Mouse (Mus musculus) left cerebral cortex, postnatal 10 days (tissue): ENCODE measurements around the gene Tnfaip2. TPM values are rescaled to one million over a fixed set of nuclear protein-coding genes. Genes with fewer than 3 reads are reported as not detected.

Experiments
- DNase-seq, 2 experiments: peaks; one replicate each; pipeline ENCODE4 v3.0.0; 2021 to 2022; ENCODE audit warnings: low spot score in 2 of 2, mixed read lengths in 1 of 2; ENCODE audit errors: extremely low spot score in 1 of 2
- intact Hi-C: fragments of 180-260 bp; cut with DNase I; formaldehyde crosslinking; loops from one replicate; pipeline ENCODE4 v1.15.1; 2025
- total RNA-seq, 2 experiments: library from RNA; stranded (reverse); gene quantifications; 2 replicates each; pipeline ENCODE4 v1.2.3; 2021

The Tnfaip2 gene
- under 1 TPM; 0.61 to 0.81 TPM for total RNA-seq

DNA sequence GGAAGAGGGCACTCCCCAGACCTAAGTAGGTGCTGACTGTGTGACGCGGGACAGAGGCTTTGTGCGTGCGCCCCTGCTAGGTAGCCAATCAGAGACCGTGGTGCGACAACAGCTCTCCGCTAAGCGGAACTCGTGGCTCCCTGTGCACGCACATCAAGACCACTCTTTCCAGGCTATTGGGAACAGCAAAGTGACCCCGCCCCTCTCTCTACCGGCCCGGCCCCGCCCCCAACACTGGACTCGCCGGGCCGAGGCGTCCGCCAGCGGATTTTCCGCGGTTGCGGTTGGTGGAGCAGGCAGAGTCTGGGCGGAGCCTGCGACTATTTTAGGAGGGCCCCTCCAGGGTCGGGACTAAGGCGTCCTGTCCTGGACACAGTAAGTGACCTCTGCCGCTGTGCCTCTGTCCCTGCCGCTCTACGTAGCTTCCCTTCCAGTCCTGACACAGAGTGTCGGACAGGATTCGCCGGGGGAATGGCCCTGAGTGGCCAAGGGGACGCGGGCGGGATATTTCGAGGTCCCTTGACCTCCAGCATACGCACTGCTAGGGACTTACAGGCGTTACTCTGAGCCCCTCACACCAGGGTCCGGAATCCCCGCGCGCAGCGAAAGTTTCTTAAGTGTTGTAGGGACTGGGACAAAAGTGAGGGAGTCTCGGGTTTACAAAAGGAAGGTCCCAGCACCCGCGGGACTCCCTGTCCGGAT, at the start of gene Tnfaip2:
TSS of gene Tnfaip2 (plus strand) at position 161 of the 702 bp plus-strand sequence.
- DNase-seq, result peak in 1 of 2 experiments; percentile 81
- intact Hi-C loops, result no loop called here

GRCm38 (mm10) chr12:111394008-111394407, 48.3 kb upstream of the Tnfaip2 start:
- DNase-seq, result no peak
- intact Hi-C loops, result no loop called here

DNA sequence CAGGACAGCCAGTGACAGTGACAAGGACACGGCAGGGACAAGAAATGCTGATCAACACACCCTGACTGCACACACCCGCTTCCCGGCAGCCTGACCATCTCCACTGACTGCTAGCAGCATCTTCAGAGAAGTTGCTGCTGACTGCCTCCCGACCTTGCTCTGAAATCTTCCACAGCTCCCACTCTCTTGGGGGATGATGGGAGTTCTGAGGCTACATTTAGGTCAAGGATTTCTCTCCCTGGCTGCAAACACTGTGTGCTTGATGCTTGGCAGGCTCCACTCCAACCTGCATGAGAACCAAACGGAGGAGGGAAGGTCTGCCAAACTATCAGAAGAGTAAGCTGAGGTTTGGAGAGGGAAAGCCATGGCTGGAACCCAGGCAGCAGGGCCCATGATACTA, 45.3 kb upstream of the Tnfaip2 start:
- intact Hi-C loops, result no loop called here
- DNase-seq, result no peak

DNA sequence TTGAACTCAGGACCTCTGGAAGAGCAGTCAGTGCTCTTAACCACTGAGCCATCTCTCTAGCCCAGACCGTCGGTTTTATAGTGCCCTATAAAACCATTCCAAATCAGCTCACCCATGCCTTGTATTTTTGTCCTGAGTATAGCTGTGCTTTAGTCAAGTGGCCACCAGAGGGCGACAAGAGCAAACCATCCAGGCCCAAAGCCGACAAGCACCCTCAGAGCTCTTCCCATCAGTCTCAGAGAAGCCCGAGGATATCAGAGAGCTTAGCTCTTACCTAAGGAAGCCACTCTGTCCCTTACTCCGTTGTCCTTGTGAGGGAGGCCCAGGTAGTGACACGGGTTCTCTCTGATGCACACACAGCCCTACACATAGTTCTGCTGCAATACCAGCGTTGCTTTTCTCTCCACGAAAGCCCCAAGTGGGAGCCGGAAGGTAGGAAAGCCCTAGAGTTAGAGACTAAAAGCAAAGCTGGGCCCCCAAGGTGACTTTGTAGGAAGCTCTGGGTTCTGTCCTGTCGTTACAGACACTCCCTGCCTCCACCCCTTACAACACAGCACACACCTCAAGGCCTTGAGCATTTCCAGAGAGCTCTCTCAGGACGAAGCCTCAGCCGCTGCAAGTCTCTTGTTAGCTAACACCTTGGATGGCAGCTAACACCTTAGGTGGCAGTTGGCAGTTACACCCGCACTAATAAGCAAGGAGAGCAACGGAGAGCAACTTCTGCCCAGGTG, 40.6 kb upstream of the Tnfaip2 start:
- peak; percentile 68 to 76 for DNase-seq
- intact Hi-C loops, result no loop called here

DNA sequence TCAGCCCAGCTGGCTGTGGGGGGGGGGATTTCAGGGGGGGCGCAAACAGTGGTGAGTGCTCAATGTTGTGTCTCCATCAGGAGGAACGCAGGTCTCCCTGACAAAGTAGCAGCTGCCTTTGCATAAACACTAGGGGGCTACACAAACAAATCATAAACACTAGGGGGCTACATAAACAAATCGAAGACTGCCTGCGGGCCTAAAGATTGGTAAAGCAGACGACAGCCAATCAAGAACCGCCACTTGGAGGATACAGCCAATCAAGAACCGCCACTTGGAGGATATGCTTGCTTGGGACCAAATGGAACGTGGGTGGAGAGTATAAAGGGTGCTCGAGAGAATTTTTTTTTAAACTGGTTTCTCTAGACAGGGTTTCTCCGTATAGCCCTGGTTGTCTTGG, 37.4 kb upstream of the Tnfaip2 start:
- intact Hi-C loops, result no loop called here
- DNase-seq, result no peak

DNA sequence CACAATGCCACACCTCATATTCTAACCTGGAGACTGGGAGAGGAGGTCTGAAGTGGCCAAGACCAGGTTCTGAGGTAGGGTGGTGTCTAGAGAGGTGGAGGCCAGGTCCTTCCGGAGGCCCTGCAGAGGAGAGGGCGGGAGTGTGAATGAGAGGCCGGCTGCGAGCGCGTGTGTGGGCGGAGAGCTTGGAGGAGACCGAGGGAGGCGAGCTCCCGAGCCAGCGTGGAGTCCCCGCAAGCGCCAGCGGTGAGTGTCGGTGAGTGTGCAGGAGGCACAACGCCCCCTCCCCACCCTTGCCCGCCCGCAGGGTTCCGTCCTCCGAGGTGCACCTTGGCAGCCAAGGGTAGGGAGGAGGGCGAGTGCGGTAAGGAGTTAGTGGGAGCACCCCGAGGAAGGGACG, 35.6 kb upstream of the Tnfaip2 start, which contains the start of gene Lbhd2:
TSS of gene Lbhd2 (plus strand) at position 188 of the 400 bp plus-strand sequence.
- peak in 1 of 2 experiments; percentile 62 for DNase-seq
- intact Hi-C loops, result no loop called here

DNA sequence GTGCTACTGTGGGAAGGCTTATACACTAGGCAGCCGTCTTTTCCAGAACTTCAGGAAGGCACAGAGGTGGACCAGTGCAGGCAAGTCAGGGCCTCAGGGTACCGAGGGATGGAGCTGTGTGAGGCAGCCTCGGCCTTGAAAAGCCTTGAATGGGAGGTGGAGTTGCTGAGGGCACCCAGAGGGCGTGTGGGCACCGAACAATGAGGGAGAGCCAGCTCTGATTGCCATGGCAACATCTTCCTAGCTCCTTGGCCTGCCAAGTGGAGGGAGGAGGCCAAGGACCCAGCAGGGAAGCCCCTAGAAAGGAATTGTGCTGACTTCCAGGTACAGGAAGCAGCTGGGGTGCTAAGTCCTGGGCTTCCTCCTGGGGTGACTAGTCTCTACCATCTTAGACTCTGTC, 32.7 kb upstream of the Tnfaip2 start:
- intact Hi-C loops, result no loop called here
- peak in 1 of 2 experiments; percentile 66 for DNase-seq

- DNase-seq, result no peak
- intact Hi-C loops, result no loop called here
These were observed 30.5 kb upstream of the Tnfaip2 start for GRCm38 (mm10) chr12:111411631-111412355.

GRCm38 (mm10) chr12:111412581-111413284, 29.5 kb upstream of the Tnfaip2 start:
- intact Hi-C loops, result no loop called here

DNA sequence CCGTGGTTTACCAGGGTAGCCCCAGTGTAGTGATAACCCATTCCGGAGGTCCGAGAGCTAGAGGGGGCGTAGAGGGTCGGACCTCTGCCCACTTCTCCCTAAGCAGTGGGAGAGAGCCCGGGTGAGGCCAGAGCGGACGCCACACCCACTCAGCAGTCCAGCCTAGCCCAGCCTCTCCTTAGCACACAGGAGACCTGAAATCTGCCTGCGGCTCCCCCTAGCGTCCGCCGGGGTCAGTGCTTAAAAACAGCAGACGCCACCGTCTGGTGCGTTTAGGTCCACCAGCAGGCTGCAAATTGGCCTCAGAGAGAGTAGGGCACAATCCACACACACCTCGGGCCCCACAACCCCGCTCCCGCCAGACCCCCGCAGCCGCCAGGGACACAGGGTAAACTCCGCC, 29.0 kb upstream of the Tnfaip2 start:
- DNase-seq, result peak; percentile 81 to 93
- intact Hi-C loops, result no loop called here

More at GRCm38 (mm10) chr12:111412581-111413284, 29.5 kb upstream of the Tnfaip2 start:
- DNase-seq, result no peak

DNA sequence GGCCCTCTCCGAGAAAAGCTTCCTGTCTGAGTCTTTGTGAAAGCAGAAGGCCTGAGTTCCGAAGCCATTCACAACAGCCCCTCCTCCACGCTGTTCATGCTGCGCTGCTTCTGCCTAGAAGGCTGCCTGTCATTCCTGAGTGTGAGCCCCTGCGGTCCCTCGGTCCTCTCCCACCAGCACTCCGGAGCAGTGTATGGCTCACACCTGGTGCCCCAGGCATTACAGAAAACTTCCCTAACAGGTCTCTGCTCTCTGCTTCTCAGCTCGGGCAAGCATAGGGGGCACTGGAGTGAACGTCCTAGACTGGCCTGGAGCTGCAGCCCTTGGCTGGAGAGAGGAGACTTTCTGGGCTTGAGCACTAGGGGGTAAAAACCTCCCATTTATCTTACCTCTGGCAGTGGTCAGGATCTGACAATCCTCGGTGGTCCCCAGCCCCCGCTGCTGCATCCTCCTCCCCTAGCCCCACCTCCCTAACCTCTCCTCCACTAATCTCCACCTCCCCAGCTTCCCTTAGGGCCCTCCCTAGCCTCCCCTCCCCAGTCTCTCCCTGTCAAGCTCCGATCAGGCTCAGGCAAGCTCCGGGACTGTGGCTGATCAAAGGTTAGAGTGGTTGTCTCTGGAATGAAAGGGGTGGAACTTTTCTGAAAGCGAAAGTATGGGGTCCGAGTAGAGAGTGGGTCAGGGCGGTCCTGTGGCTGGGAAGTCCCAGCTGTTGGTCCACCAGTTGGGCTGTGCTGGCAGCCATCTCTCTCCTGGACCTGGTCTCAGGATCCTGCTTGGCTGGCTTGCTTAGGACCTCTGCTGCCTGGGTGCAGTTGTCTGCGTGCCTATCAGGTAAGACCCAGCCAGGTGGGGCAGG, 25.1 kb upstream of the Tnfaip2 start, which contains the start of gene Exoc3l4:
TSS of gene Exoc3l4 (plus strand) at position 97 of the 859 bp plus-strand sequence.
- no peak for DNase-seq
- intact Hi-C loops, result no loop called here

DNA sequence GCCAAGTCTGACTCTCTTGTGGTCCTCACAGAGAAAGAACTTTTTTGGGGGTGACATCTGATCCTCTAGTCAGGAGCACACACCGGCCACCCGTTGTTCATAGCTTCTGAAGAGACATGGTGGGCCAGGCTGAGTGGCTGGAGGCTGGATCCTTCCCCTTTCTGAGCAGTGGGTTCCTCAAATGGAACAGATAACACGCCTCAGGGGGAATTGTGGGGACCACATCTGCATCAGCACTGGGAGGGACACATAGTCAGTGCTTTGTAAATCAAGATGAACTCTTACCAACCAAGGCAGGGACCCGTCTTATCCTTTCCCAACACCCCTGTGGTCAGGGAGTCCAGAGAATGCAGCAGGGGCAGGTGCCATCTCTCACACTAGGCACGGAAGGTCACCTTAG, 22.4 kb upstream of the Tnfaip2 start:
- intact Hi-C loops, result no loop called here

DNA sequence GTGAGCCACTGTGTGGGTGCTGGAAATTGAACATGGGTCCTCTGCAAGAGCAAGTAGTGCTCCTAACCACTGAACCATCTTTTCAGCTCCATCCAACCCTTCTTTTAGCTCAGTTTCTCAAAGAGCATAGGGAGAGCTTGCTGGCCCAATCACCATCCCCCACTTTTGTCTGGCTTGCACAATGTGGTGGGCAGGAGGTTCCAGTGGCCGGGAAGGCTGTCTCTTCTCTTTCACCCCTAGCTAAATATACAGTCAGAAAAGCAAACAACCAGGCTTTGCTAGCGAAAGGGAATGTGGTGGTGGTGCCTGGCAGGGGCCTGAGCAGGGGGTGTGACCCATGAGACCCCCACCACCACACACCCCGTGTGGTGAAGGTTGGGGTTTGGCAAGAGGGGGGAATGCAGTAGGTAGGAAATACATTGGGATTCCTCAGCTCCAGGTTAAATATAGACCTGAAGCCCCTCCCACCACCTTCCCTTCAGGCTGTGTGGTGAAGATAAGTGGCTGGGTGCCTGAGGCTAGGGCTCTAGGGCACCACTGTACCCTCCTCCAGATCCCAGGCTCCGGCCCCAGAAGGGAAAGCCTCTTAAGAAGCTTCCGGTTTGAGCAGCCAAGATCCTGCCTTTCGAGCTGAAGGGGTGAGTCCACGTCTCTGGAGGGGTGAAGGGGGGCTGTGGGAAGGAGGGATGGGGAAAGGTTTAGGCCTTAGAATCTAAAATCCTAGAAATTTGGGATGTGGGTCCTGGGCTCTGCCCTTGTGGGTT, 21.1 kb upstream of the Tnfaip2 start:
- DNase-seq, result no peak
- intact Hi-C loops, result no loop called here

More for the DNA sequence above, 22.4 kb upstream of the Tnfaip2 start:
- DNase-seq, result no peak

DNA sequence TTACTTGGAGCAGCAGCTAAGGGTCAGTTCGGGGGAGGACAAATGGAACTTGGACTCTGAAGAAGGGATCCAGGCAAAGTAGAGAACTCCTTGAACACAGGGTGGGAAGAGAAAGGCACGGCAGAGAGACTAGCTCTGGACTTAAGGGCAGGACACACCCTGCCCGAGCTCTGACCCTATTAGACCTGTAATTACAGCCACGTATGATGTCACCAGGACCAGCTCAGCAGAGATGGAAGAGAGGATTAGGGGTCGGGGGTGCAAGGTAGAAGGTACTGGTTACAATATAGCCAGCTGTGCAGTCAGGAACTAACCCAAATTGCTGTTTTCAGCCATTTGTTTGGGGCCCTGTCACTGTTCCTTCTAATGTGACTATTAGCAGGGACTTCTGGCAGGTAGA, 19.4 kb upstream of the Tnfaip2 start:
- DNase-seq, result no peak
- intact Hi-C loops, result no loop called here

GRCm38 (mm10) chr12:111423570-111424129, 18.6 kb upstream of the Tnfaip2 start:
- intact Hi-C loops, result no loop called here

DNA sequence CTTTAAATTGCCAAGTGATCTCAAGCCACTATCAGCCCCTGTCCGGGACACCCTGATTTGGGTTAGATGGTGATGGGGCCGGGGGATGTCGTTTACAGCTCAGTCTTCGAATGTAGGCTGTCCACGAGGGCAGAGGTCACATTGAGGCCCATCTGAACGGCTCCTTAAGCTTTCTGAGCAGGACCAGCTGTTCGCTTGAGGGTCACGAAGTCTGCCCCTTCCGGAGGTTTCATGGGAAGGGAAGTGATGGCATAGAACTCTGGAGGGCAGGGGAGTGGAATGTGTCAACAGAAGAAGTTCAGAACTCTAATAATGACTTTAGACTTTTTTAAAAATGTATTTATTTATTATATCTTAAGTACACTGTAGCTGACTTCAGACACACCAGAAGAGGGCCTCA, 17.7 kb upstream of the Tnfaip2 start:
- no peak for DNase-seq
- intact Hi-C loops, result no loop called here

More at GRCm38 (mm10) chr12:111423570-111424129, 18.6 kb upstream of the Tnfaip2 start:
- DNase-seq, result no peak

- intact Hi-C loops, result no loop called here
- DNase-seq, result peak; percentile 64 to 89
These were observed 17.0 kb upstream of the Tnfaip2 start for GRCm38 (mm10) chr12:111425258-111425657.
